Mouse (Mus musculus) limb, embryonic 14.5 days (tissue): ENCODE results near the gene Prtn3. TPM values are rescaled to one million over a fixed set of nuclear protein-coding genes. Genes with fewer than 3 reads are reported as not detected.
A peak's percentile ranks its signal among the peaks of the same experiment; 100 is the strongest.

Experiments
- ATAC-seq: fragments of 200-750 bp; cut with Nextera tagmentation; 2 replicates; pipeline ENCODE4 v1.8.0; 2017; ENCODE audit warnings: low read depth, moderate number of reproducible peaks, moderate TSS enrichment; ENCODE audit not compliant: low FRiP score
- DNase-seq: peaks from one replicate; pipeline ENCODE4 v3.0.0-alpha.2; 2015; ENCODE audit warnings: low spot score
- H3K27ac ChIP-seq: fragments of 300-500 bp; sonication (generic); replicated peaks from 2 replicates; pipeline ENCODE4 v1.5.1; 2014; ENCODE audit warnings: low read depth, mild to moderate bottlenecking, low read length, moderate library complexity, mixed read lengths
- H3K27me3 ChIP-seq: fragments of 300-500 bp; sonication (generic); 2 replicates; pipeline ENCODE4 v1.6.1; 2014; ENCODE audit warnings: low read length, mixed read lengths; ENCODE audit not compliant: control insufficient read depth, insufficient read depth
- H3K36me3 ChIP-seq: fragments of 300-500 bp; sonication (generic); 2 replicates; pipeline ENCODE4 v1.6.1; 2014; ENCODE audit warnings: mild to moderate bottlenecking, low read length, moderate library complexity, mixed read lengths; ENCODE audit not compliant: control insufficient read depth, insufficient read depth
- H3K4me1 ChIP-seq: fragments of 300-500 bp; sonication (generic); 2 replicates; pipeline ENCODE4 v1.6.1; 2014; ENCODE audit warnings: antibody characterized with exemption, low read length, mixed read lengths; ENCODE audit not compliant: control insufficient read depth, insufficient read depth
- H3K4me2 ChIP-seq: fragments of 300-500 bp; sonication (generic); replicated peaks from 2 replicates; pipeline ENCODE4 v1.6.1; 2014; ENCODE audit warnings: low read depth, mild to moderate bottlenecking, low read length, moderate library complexity; ENCODE audit not compliant: severe bottlenecking
- H3K4me3 ChIP-seq: fragments of 300-500 bp; sonication (generic); replicated peaks from 2 replicates; pipeline ENCODE4 v1.5.1; 2014; ENCODE audit warnings: low read length
- H3K9ac ChIP-seq: fragments of 300-500 bp; sonication (generic); 2 replicates; pipeline ENCODE4 v1.6.1; 2014; ENCODE audit warnings: mild to moderate bottlenecking, low read depth, low read length, moderate library complexity; ENCODE audit not compliant: severe bottlenecking
- H3K9me3 ChIP-seq: fragments of 300-500 bp; sonication (generic); 2 replicates; pipeline ENCODE4 v1.6.1; 2016; ENCODE audit warnings: low read length; ENCODE audit not compliant: control insufficient read depth
- POLR2A ChIP-seq: fragments of 200-500 bp; IDR thresholded peaks from 2 replicates; pipeline ENCODE4 v1.8.0; 2012; ENCODE audit warnings: inconsistent platforms, mild to moderate bottlenecking, moderate library complexity, borderline replicate concordance; ENCODE audit not compliant: insufficient read depth, insufficient read length; ENCODE audit errors: extremely low read depth
- WGBS: fragments of 180-500 bp; shearing (Covaris S2); extraction: QIAGEN DNeasy Blood & Tissue Kit; methylation state at CpG from one replicate; pipeline ENCODE4 v1.1.7; 2014; 5-methylcytosine and 5-hydroxymethylcytosine counted together
- polyA plus RNA-seq, 2 experiments: library from polyadenylated mRNA; depleted of rRNA in 1 of 2; stranded (reverse) in 1 of 2; unstranded in 1 of 2; fragments of >200 nt; fragmentation: Nextera tagmentation in 1 of 2; extraction: Ambion mirVana in 1 of 2; gene quantifications; 2 replicates each; pipeline versions ENCODE4 v1.2.1 to v1.2.3; 2012 to 2014

Prtn3 gene
- polyA plus RNA-seq, 2 experiments: 5.9 to 10.3 TPM

DNA sequence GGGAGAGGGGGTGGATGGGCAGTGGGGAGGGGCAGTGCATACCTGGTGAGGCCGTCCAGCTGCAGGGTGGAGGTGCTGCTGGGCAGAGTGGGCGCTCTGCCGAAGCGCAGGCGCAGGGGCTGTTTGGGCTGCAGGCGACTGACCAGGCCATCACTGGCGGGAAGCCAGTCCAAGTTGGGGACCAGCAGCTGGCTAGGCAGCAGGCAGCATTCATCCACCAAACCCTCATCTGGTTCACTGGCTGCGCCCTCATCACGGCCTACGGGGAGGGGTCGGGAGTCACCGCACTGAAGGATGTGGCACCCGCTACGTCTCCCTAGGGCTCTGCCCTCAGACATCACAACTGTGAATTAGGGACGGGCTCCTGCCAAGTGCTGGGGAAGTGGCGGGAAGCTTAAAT lies 22.0 kb downstream of the Prtn3 start:
- TF ChIP-seq POLR2A: no peak
- no peak overlapping the region for H3K9ac ChIP-seq
- H3K4me2 ChIP-seq: no peak overlapping the region
- H3K27me3 ChIP-seq: no peaks in the 10 kb centered on the region
- H3K4me3 ChIP-seq: no peak overlapping the region
- no peaks in the 10 kb centered on the region for H3K9me3 ChIP-seq
- no peak for DNase-seq
- H3K36me3 ChIP-seq: peaks cover 50% of the 10 kb centered on the region
- no peak for ATAC-seq
- WGBS: 91% methylated on average over 15 of the region's 16 CpGs
- no peaks in the 10 kb centered on the region for H3K4me1 ChIP-seq
- H3K27ac ChIP-seq: no peak overlapping the region

DNA sequence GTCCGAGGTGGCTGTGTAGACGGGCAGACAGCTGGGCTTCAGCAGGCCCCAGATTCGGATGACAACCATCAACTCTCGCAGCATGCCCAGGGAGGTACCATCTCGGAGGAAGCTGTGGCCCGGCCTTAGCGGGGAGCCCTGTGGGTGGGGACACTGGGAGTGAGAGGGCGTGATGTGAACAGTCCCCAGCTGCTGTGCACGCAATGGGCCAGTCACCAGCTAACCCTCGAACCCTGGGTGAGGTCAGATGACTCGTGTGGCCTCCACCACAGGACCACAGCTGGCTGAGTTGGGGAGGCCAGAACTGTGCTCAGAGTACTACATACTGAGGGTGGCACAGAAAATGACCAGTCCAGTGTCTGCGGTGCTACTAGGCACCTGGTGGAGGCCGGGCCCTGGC lies 22.5 kb downstream of the Prtn3 start:
- H3K4me1 ChIP-seq: no peaks in the 10 kb centered on the region
- peaks cover 54% of the 10 kb centered on the region for H3K36me3 ChIP-seq
- H3K27me3 ChIP-seq: no peaks in the 10 kb centered on the region
- H3K9me3 ChIP-seq: no peaks in the 10 kb centered on the region
- H3K4me3 ChIP-seq: no peak overlapping the region
- TF ChIP-seq POLR2A: no peak
- H3K4me2 ChIP-seq: no peak overlapping the region
- H3K27ac ChIP-seq: no peak overlapping the region
- H3K9ac ChIP-seq: no peak overlapping the region
- no peak for ATAC-seq
- DNase-seq: no peak
- WGBS: 84% methylated on average over 13 of the region's 13 CpGs

DNA sequence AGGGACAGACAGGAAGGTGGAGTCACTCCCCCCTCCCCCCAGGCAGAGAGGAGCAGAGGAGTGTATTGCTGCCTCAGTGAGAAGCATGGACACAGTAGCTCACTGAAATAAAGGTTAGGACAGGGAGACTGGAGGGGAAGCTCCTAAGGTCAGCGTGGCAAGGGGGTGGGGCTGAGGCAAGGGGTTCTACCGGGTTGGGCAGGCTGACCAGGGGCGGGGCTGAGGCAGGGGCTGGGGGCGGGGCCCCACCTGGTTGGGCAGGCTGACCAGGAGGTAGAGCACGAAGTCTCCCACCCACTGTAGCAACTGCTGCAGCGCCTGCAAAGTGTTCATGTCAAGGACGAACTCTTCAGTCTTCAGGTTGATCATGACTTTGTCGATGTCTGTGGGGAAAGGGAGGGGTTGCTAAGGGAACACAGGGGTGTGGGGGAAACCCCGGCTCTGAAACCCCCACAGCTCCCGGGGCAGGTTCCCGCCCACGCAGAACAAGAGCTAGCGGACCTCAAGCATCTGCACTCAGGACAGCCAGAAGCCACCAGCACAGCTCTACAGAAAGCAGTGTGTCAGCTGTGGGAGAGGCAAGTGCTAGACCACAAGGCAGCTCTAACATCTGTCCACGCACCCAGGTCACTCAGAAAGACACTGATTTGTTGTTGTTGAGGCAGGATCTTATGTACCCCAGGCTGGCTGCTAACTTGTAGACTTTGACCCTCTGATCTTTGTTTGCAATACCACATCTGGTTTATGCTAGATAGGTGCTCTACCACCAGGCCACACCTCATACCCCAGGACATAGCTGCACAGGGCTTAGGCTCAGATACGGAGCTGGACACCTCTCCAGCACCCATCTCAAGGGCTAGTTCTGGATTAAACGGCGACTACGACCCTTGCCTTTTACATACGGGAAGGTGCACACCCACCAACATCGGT lies 23.3 kb downstream of the Prtn3 start:
- H3K4me3 ChIP-seq: no peak overlapping the region

DNA sequence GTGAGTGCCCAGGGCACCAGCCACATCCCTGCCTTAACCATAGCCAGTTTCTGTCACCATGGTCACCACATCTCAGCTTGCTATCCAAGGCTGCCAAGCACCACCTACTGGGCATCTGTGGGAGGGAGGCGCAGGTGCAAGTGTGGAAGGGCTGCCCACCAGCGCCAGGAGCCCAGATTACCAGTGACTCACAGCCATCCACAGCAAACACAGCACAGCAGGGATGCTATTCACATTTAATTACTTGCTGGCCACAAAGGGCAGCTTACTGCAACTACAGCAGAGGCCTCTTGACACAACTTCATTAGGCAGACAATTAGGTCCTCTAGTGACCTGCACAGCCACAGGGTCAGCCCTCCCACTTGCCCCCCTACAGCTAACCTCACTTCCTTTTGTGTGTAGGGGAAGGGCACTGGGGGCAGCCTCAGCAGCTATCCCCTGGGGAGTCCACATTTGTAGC lies 26.7 kb downstream of the Prtn3 start:
- H3K36me3 ChIP-seq: peaks cover 80% of the 10 kb centered on the region
- WGBS: 36% methylated on average over 2 of the region's 2 CpGs

More for the DNA sequence above, 23.3 kb downstream of the Prtn3 start:
- H3K27ac ChIP-seq: no peak overlapping the region
- TF ChIP-seq POLR2A: no peak
- no peak for DNase-seq
- no peak overlapping the region for H3K9ac ChIP-seq
- no peak for ATAC-seq
- no peaks in the 10 kb centered on the region for H3K27me3 ChIP-seq
- 54% methylated on average over 20 of the region's 20 CpGs for WGBS
- H3K4me2 ChIP-seq: no peak overlapping the region
- no peaks in the 10 kb centered on the region for H3K9me3 ChIP-seq
- no peaks in the 10 kb centered on the region for H3K4me1 ChIP-seq
- H3K36me3 ChIP-seq: peaks cover 61% of the 10 kb centered on the region

DNA sequence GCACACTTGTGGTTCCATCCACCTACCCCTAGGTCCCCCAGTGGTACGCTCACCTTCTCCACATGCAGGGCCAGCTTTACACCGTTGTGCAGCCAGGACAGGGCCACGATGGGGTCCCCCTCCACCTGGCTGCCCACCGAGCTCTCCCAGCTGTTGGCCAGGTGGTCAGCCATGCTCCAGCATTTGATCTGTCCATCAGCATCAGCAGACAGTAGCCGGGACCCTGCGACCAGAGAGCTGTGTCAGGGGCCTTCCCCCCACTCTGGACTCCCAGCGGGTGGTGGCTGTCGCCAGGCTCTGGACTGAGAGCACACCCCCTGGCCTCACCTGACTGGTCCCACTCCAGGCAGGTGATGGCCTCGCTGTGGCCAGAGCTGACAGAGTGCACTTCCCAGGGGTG lies 32.4 kb downstream of the Prtn3 start:
- no peak overlapping the region for H3K4me3 ChIP-seq
- WGBS: 92% methylated on average over 9 of the region's 9 CpGs
- ATAC-seq: no peak
- H3K4me1 ChIP-seq: no peaks in the 10 kb centered on the region
- no peaks in the 10 kb centered on the region for H3K9me3 ChIP-seq
- no peak overlapping the region for H3K27ac ChIP-seq
- H3K36me3 ChIP-seq: peaks cover 65% of the 10 kb centered on the region
- no peak overlapping the region for H3K9ac ChIP-seq
- no peak for DNase-seq
- H3K27me3 ChIP-seq: no peaks in the 10 kb centered on the region
- H3K4me2 ChIP-seq: no peak overlapping the region
- TF ChIP-seq POLR2A: no peak

More for the DNA sequence above, 26.7 kb downstream of the Prtn3 start:
- Histone ChIP-seq H3K27ac (no peak overlapping the region), H3K4me1 (no peaks in the 10 kb centered on the region), H3K9ac (peak overlapping the region; percentile 28; the same call in 1 of the 2 replicates), H3K27me3 (no peaks in the 10 kb centered on the region), H3K4me3 (no peak overlapping the region), H3K4me2 (no peak overlapping the region), H3K9me3 (no peaks in the 10 kb centered on the region)
- TF ChIP-seq POLR2A: no peak
- ATAC-seq (no peak), DNase-seq (no peak)
